Mouse (Mus musculus): ENCODE measurements at regions not wholly inside any gene's neighbourhood (a gene's known extent, or its start where the extent isn't known, plus 50 kb on each side); places are given as distances from the start of the nearest gene placed in this dataset.

GRCm38 (mm10) chr9:25201671-25202070, 50.1 kb upstream of the Herpud2 start:
- ATAC-seq (replicated peaks; ENCODE audit: extremely low read depth, insufficient read depth, low FRiP score) = peak; percentile 74
- 12% methylated on average over 6 of the region's 6 CpGs for WGBS
- H3K9ac ChIP-seq (ENCODE audit: low read length) = peak overlapping the region; percentile 45

More at GRCm38 (mm10) chr9:25201671-25202070, 50.1 kb upstream of the Herpud2 start:
- Histone ChIP-seq H3K36me3 (ENCODE audit: control insufficient read depth, insufficient read depth) (no peaks in the 10 kb centered on the region), H3K27ac (ENCODE audit: low read length) (peak overlapping the region; percentile 94), H3K4me3 (ENCODE audit: low read length) (peak overlapping the region; percentile 21), H3K4me2 (ENCODE audit: low read depth, low read length) (peak overlapping the region; percentile 55), H3K27me3 (ENCODE audit: control insufficient read depth, insufficient read depth, low read length) (no peaks in the 10 kb centered on the region), H3K4me1 (ENCODE audit: control insufficient read depth, insufficient read depth, low read length) (peaks cover 30% of the 10 kb centered on the region), H3K9me3 (replicated peaks; ENCODE audit: control insufficient read depth, low read length) (peaks cover 4% of the 10 kb centered on the region; the same call in 1 of the 2 replicates)
